Mouse (Mus musculus): ENCODE results near the gene Strap. TPM values are rescaled to one million over a fixed set of nuclear protein-coding genes. Genes with fewer than 3 reads are reported as not detected.
A peak's percentile ranks its signal among the peaks of the same experiment; 100 is the strongest.
"Not testable (repeated sequence)": the region's sequence is repeated elsewhere in the genome, so short reads cannot be mapped to it uniquely, and the experiment has no call there.

The Strap gene
- polyA plus RNA-seq, 1 experiment from 2014 or later = 161 TPM

DNA sequence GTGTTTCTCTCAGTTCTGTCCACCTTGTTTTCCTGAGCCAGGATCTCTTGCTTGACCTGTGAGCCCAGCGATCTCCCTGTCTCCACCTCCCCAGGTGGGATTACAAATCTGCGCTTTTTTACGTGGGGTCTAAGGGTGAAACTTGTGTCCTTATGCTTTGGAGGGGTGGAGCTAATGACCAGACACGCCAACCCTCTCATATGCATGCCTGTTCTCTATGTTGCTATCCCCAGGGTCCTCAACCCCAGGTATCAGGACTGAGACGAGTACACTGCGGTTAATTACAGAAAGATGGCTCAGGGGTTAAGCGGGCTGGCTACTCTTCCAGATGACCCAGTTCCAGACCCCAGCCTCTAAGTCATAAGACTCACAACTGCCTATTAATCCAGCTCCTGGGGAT, 31.4 kb upstream of the Strap start:
- no peak for ATAC-seq (ENCODE audit: borderline replicate concordance, extremely low read depth, low FRiP score, low TSS enrichment)
- WGBS = 76% methylated on average over 7 of the region's 7 CpGs
- H3K4me3 ChIP-seq = no peak overlapping the region
- H3K27ac ChIP-seq = no peak overlapping the region
- no peak overlapping the region for H3K4me2 ChIP-seq
- H3K9me3 ChIP-seq = no peaks in the 10 kb centered on the region
- no peak overlapping the region for H3K9ac ChIP-seq
- H3K4me1 ChIP-seq = peaks cover 14% of the 10 kb centered on the region
- no peaks in the 10 kb centered on the region for H3K36me3 ChIP-seq
- no peaks in the 10 kb centered on the region for H3K27me3 ChIP-seq

DNA sequence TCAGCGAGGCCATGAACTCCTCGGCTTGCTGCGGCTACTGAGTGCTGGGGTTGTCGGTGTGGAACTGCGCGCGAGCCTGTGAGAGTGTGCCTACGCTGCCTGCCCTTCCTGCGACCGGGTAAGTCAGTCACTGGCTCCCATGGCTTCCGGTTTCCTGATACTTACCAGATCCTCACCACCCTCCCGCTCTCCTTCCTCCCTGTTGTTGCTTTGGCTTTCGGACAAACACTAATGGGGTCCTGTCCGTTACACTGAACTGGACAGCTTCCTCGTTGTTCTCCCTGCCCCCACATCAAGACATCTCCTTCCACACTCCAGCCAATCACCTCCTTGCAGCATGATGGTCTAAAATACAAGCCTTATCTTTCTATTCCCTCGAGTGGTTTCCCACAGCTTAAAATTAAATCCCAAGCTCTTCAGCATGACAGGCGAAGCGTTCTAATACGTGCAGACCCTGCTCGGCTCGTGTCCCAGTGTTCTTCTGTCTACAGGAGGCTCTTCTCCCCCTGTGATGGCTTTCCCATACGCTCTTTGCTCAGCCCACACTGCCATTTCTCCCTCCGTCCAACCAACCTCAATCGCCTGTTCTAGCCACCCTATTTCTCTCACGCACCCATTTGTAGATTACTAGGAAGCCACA, 30.5 kb upstream of the Strap start:
- no peak overlapping the region for H3K4me3 ChIP-seq
- H3K4me1 ChIP-seq = peaks cover 14% of the 10 kb centered on the region
- H3K36me3 ChIP-seq = no peaks in the 10 kb centered on the region
- H3K27me3 ChIP-seq = no peaks in the 10 kb centered on the region
- H3K27ac ChIP-seq = 0 out of 2 replicates have a peak overlapping the region, but pooled peaks have one; percentile 6
- H3K9me3 ChIP-seq = no peaks in the 10 kb centered on the region
- ATAC-seq (ENCODE audit: borderline replicate concordance, extremely low read depth, low FRiP score, low TSS enrichment) = no peak
- no peak overlapping the region for H3K4me2 ChIP-seq
- WGBS = 70% methylated on average over 25 of the region's 25 CpGs
- no peak overlapping the region for H3K9ac ChIP-seq

DNA sequence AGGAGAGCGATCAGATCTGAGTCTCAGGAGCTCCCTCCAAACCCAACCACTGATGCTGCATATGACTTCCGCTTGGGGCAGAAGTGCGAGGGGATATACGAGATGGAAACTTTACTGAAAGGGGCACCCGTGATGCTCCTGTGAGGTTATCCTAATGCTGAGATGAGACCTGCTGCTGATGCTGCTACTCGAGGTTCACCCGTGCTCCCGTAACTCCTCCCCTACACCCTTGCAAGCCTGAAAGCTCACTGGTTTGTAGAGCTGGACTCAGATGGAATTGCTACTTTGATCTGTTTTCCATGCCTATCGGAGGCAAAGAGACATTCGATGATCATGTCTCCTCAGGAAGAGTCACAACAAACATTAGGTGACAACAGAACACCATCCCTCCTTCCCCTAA, 28.7 kb upstream of the Strap start:
- no peak overlapping the region for H3K4me2 ChIP-seq
- H3K4me1 ChIP-seq = peaks cover 17% of the 10 kb centered on the region
- no peaks in the 10 kb centered on the region for H3K27me3 ChIP-seq
- H3K9me3 ChIP-seq = no peaks in the 10 kb centered on the region
- H3K27ac ChIP-seq = no peak overlapping the region
- ATAC-seq (ENCODE audit: borderline replicate concordance, extremely low read depth, low FRiP score, low TSS enrichment) = no peak
- WGBS = 88% methylated on average over 10 of the region's 10 CpGs
- no peak overlapping the region for H3K4me3 ChIP-seq
- no peaks in the 10 kb centered on the region for H3K36me3 ChIP-seq
- H3K9ac ChIP-seq = no peak overlapping the region

DNA sequence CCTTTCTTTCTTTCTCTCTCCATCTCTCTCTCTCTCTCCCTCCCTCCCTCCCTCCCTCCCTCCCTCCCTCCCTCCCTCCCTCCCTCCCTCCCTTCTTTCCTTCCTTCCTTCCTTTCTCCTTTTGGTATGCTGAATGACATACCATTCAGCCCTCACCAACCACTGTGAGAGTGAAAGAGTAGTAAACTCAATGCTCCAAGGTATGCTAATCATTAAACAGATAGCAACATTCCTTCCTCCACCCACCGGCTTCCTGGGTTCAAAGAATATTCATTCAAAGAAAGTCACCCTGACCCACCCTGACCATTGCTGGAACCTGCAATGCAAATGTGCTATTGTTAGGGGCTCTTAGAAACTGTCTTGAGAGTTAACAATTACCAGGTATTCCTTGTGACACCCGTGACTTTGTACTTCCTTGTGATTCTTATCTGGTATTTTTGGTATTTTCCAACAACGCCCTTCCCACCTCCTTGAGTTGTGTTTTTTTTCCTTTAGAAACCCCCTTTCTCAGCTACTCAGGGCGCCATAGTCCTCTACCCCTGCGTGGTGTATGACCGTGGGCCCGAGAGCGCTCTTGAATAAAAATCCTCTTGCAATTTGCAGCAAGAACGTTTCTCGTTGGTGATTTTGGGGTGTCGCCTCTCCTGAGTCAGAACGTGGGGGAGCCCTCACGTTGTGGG, 26.0 kb upstream of the Strap start:
- H3K36me3 ChIP-seq; H3K4me3 ChIP-seq; H3K27ac ChIP-seq; H3K27me3 ChIP-seq; H3K4me1 ChIP-seq; H3K9ac ChIP-seq; H3K9me3 ChIP-seq; H3K4me2 ChIP-seq; ATAC-seq (ENCODE audit: borderline replicate concordance, extremely low read depth, low FRiP score, low TSS enrichment): not testable (repeated sequence)
- 65% methylated on average over 13 of the region's 13 CpGs for WGBS

DNA sequence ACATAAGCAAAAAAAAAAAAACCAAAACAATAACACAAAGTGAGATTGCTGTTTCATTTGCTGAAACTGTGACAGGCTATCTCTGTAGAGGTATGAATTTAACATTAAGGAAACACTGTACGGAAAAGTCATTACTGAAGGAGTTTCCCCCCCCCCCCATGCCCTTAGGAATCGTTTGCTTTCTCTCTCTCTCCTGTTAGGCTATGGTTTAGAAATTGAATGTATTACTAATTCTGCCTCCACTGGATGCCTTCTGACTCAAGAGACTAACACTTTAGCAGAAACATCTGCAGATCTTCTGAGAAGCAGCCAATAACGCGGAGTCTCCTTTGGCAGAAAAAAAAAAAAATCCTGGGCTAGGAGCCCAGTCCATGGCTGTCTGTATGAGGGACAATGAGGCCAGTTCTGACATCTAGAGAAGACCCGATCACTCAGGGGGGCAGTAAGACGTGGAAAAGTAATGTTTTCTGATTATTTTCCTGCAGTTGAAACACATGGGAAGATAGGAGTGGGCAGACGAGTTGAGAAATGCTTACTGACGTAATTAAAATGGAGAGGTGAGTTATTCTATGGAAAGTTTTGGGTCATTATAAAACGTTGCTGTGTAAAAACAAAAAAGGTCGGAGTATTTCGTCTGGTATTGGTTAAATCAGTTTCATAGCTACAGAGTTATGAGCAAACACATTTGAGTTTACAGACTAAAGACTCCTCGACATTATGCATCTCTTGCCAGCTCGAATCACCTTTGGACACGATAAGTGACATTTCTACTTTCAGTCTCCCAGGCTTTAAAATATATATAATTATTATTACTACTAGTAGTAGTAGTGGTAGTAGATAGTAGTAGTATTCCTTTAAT, 24.5 kb upstream of the Strap start:
- H3K27ac ChIP-seq = peak overlapping the region; percentile 6; the same call in 1 of the 2 replicates
- WGBS = 52% methylated on average over 14 of the region's 14 CpGs
- H3K9ac ChIP-seq = no peak overlapping the region
- no peaks in the 10 kb centered on the region for H3K27me3 ChIP-seq
- H3K36me3 ChIP-seq = no peaks in the 10 kb centered on the region
- H3K9me3 ChIP-seq = no peaks in the 10 kb centered on the region
- H3K4me1 ChIP-seq = peaks cover 3% of the 10 kb centered on the region; the same call in 1 of the 2 replicates
- no peak overlapping the region for H3K4me3 ChIP-seq
- no peak overlapping the region for H3K4me2 ChIP-seq
- peak; percentile 72 for ATAC-seq (ENCODE audit: borderline replicate concordance, extremely low read depth, low FRiP score, low TSS enrichment)

DNA sequence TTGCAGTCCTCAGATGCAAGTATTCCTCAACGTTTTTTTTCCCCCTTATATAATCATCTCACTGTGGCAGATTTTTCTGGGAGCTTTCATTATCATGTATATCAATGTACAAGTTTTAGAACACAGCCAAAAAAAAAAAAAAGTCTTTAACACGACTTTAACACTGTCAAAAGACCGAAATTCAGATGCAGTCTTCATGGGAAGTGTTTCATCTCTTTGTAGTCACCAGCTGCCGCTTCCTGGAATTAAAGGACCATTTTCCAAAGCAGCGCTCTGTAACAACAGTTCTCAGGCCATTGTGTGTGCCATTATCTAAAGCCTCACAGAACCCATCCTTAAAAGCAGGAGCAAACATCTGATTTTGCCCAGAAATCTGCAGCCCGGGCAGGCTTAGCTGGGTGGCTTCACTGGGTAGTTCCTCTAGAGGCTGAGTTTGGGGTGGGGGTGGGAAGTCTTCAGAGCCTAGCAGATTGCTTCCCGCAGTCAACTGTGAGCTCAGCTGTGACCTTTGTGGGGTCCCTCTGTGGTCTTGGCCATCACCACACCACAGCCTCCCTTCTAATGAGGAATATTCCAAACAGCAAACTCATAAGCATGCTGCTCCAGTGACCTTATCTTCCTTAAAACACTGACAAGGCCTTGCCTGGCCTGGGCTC, 22.1 kb upstream of the Strap start:
- ATAC-seq (ENCODE audit: borderline replicate concordance, extremely low read depth, low FRiP score, low TSS enrichment) = no peak
- Histone ChIP-seq H3K4me1 (peaks cover 3% of the 10 kb centered on the region; the same call in 1 of the 2 replicates), H3K27me3 (no peaks in the 10 kb centered on the region), H3K4me3 (no peak overlapping the region), H3K4me2 (no peak overlapping the region), H3K27ac (no peak overlapping the region), H3K36me3 (no peaks in the 10 kb centered on the region), H3K9me3 (no peaks in the 10 kb centered on the region), H3K9ac (no peak overlapping the region)
- 47% methylated on average over 7 of the region's 7 CpGs for WGBS

DNA sequence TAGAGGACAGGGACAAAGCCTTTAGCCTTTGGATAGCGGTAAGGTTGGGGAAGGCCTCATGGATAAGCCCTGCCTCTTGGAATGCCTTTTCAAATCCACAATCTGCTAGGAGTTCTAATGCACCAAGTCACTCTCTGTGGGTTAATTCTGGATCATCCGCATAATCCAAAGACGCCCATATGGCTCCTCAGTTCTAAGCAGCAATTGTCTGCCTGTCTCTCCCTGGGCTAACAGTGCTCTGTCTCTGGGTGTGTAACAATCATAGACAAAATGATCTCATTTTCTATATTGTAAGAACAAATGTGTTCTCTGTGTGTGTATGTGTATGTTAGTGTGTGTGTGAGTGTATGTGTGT, 21.6 kb upstream of the Strap start:
- Histone ChIP-seq H3K9ac (no peak overlapping the region), H3K27me3 (no peaks in the 10 kb centered on the region), H3K4me3 (no peak overlapping the region), H3K9me3 (no peaks in the 10 kb centered on the region), H3K36me3 (no peaks in the 10 kb centered on the region), H3K4me1 (peaks cover 3% of the 10 kb centered on the region; the same call in 1 of the 2 replicates), H3K4me2 (no peak overlapping the region), H3K27ac (no peak overlapping the region)
- ATAC-seq (ENCODE audit: borderline replicate concordance, extremely low read depth, low FRiP score, low TSS enrichment) = no peak
- WGBS = 83% methylated on average over 3 of the region's 3 CpGs

DNA sequence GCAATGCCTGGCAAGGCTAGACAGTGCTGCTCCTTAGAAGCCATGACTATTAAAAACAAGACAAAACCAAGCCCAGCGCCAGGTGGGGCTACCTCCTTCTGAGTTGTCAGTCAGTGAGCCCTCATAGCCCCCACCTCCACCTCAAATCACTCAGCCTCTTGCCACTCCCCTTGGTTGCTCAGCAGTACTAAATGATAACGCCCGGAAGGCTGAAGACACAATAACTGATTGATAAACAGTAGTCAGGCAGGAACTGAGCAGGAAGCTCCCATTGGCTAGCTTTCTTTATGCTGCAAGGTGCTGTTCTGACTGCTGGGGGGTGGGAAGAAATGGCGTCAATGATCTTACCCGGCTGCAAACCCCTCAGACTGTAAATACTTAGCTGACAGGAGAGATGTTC, 18.1 kb upstream of the Strap start:
- H3K27ac ChIP-seq = no peak overlapping the region
- ATAC-seq (ENCODE audit: borderline replicate concordance, extremely low read depth, low FRiP score, low TSS enrichment) = no peak
- H3K9ac ChIP-seq = no peak overlapping the region
- H3K36me3 ChIP-seq = no peaks in the 10 kb centered on the region
- no peaks in the 10 kb centered on the region for H3K9me3 ChIP-seq
- no peak overlapping the region for H3K4me3 ChIP-seq
- WGBS = 24% methylated on average over 5 of the region's 5 CpGs
- no peak overlapping the region for H3K4me2 ChIP-seq
- H3K27me3 ChIP-seq = no peaks in the 10 kb centered on the region
- no peaks in the 10 kb centered on the region for H3K4me1 ChIP-seq

DNA sequence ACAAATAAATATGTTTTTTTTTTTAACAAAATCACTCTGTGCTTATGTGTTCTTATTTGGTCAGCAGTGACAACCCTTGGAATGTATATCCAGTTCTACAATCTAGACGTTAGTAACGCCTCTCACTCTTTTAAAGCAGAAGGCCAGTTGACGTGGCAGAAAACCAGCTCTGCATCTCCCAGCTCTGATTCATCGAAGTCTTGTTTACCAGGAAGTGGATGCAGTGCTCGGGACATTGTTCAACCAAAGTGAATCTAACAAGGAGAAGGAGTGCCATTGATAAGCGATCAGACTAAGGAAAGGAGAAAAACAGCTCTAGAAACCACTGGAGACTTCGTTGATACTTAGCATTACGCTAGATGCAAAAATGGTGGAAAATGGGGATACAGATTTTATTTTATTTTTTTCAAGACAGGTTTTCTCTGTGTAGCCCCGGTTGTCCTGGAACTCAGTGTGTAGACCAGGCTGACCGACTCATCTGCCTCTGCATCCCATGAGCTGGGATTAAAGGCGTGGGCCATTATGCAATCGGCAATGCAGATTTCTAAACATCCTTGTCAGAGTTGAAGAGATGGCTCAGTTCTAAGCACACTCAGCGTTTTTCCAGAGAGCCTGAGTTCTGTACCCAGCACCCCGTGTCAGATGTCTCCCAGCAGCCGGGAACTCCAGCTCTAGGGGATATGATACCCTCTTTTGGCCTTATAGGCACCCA, 12.5 kb upstream of the Strap start:
- ATAC-seq (ENCODE audit: borderline replicate concordance, extremely low read depth, low FRiP score, low TSS enrichment) = no peak
- Histone ChIP-seq H3K27me3 (no peaks in the 10 kb centered on the region), H3K4me2 (no peak overlapping the region), H3K9ac (no peak overlapping the region), H3K36me3 (no peaks in the 10 kb centered on the region), H3K4me3 (no peak overlapping the region), H3K27ac (no peak overlapping the region), H3K9me3 (no peaks in the 10 kb centered on the region), H3K4me1 (no peaks in the 10 kb centered on the region)
- 79% methylated on average over 15 of the region's 15 CpGs for WGBS

DNA sequence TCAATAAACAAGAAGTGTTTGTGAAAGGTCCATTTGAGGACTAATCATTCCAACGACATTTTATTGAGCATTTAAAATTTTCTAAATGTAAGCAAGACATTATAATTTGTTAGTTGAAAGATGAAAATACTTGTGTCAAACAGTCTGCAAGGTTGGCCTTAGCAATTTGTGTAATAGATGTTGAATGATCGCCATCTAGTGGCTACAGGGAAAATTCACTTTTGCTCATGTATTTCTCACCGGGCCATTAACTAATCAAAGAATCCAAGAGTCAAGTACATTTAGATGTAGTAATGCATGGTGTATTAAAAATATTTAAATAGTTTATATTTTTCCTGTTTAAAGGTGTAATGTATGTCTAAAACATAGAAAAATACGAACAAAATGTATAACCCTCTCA, 11.0 kb upstream of the Strap start:
- Histone ChIP-seq H3K4me3 (no peak overlapping the region), H3K27me3 (no peaks in the 10 kb centered on the region), H3K4me1 (no peaks in the 10 kb centered on the region), H3K4me2 (no peak overlapping the region), H3K9me3 (no peaks in the 10 kb centered on the region), H3K27ac (no peak overlapping the region), H3K9ac (no peak overlapping the region), H3K36me3 (no peaks in the 10 kb centered on the region)
- ATAC-seq (ENCODE audit: borderline replicate concordance, extremely low read depth, low FRiP score, low TSS enrichment) = no peak
- 3% methylated on average over 4 of the region's 4 CpGs for WGBS

DNA sequence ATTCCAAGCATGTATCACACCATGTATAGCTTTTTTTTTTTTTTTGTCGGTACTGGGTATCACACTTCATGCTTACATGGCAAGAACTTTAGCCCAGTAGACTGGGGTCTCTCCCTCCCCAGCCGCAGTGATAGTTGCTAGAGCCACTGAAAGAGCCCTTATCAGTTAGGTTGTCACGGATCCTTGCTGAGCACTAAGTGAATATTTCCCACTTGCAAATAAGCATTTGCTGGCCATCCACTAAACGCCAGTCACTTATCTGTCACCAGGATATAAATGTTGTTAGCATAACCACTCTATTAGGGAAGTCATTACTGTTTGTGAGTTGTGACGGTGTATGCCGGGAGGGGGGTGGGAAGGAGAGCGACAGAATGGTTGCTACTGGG, 425 bp upstream of the Strap start:
- ATAC-seq (ENCODE audit: borderline replicate concordance, extremely low read depth, low FRiP score, low TSS enrichment) = peak; percentile 2; the same call in 1 of the 2 replicates

More for the DNA sequence above, 425 bp upstream of the Strap start:
- 4% methylated on average over 7 of the region's 7 CpGs for WGBS
- H3K4me1 ChIP-seq = peaks cover 14% of the 10 kb centered on the region
- H3K27me3 ChIP-seq = peaks cover 7% of the 10 kb centered on the region; the same call in 1 of the 2 replicates
- peaks cover 11% of the 10 kb centered on the region for H3K36me3 ChIP-seq
- peak overlapping the region; percentile 89; the same call in 1 of the 2 replicates for H3K9ac ChIP-seq
- H3K9me3 ChIP-seq = no peaks in the 10 kb centered on the region
- no peak overlapping the region for H3K27ac ChIP-seq
- H3K4me2 ChIP-seq = peak overlapping the region; percentile 84
- H3K4me3 ChIP-seq = peak overlapping the region; percentile 91
